Mouse (Mus musculus) cortical plate, adult 2 months (tissue): ENCODE results near the gene Dchs1.

ENCODE experiments used
- CTCF ChIP-seq: fragments of 200-500 bp; IDR thresholded peaks from 2 replicates; pipeline ENCODE4 v1.5.1; 2011; ENCODE audit warnings: mild to moderate bottlenecking, control low read depth, low read length; ENCODE audit not compliant: insufficient read depth; ENCODE audit errors: extremely low read depth
- POLR2A ChIP-seq: fragments of 200-500 bp; IDR thresholded peaks from 2 replicates; pipeline ENCODE4 v1.6.1; 2011; ENCODE audit warnings: mild to moderate bottlenecking, low read length, control low read depth; ENCODE audit not compliant: insufficient read depth; ENCODE audit errors: extremely low read depth

DNA sequence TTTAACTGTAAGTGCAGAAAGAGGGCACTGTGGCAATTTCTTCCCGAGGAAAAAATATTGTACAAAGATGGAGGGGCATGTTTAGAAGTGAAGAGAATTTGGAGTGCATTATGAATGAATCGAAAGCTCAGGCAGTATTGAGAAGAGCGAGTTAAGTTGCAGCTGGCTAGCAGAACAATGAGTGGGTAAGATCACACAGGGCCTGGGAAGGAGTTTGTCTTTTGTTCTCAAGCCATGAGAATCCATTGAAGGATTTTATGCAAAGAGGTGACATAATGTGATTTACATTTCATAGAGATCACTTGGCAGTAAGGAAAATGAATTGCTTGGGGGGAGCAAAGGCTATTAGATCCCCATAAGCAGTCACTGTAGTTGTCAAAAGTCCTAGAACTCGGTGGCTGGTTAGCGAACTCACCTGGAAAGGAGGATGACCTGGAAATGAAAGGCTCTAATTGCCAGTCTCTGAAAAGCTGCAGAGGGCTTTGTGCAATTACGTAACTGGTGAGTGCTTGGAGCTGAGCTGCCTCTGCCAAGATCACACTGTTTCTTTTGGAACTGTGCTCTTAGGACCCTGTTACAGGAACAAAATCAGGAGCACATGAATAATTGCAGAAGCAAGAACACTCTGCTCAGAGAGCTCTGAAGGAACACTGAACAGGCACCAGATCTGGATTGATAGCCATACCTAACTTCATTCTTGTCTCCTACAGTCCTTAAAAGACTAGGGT is 58.6 kb downstream of the Dchs1 start:
- TF ChIP-seq POLR2A (no peak), CTCF (no peak)
